Mouse (Mus musculus) liver, adult 2 months (tissue): Measurements from ENCODE around the gene Scap.

Source experiments
- CTCF ChIP-seq: fragments of 200-500 bp; IDR thresholded peaks from 2 replicates; pipeline ENCODE4 v1.5.1; 2011; ENCODE audit warnings: low read depth, low read length, control low read depth
- POLR2A ChIP-seq: fragments of 200-500 bp; IDR thresholded peaks from 2 replicates; pipeline ENCODE4 v1.6.1; 2011; ENCODE audit warnings: low read length, control low read depth; ENCODE audit not compliant: insufficient read depth; ENCODE audit errors: extremely low read depth

DNA sequence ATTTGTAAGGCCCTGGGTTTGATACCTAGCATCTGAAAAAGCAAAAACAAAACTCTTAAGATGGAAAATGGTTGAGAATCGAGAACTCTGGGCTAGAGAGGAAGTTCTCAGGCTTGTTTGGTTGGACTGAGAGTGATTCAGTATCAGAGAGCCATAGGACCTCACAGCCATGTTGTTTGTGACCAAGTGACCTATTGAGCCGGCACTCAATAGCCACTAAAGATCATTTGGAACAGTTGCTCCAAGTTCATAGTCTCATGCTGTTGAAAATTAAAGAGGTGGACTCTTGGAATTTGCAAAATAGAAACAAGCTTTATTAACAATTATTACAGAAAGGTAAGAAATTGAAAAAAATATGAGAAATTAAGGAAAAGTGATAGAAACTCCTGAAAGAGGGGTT, 18.3 kb downstream of the Scap start:
- TF ChIP-seq CTCF (no peak), POLR2A (no peak)
